Mouse (Mus musculus): Measurements from ENCODE around the gene Cdh16.

GRCm38 (mm10) chr8:104630981-104631663 is 6.9 kb upstream of the Cdh16 start, which contains the start of gene Rrad:
- TF ChIP-seq POLR2AphosphoS2 (IDR thresholded peaks at IDR 0.05; ENCODE audit: insufficient read length, low read depth) (no peak), TCF12 (IDR thresholded peaks at IDR 0.05; ENCODE audit: insufficient read depth, poor library complexity, severe bottlenecking) (no peak), POLR2A (IDR thresholded peaks at IDR 0.05; ENCODE audit: insufficient read length, low read depth) (no peak)
